Mouse (Mus musculus) liver, adult 2 months (tissue): Measurements from ENCODE around the gene Gm20737. TPM values are rescaled to one million over a fixed set of nuclear protein-coding genes. Genes with fewer than 3 reads are reported as not detected.
"Not testable (repeated sequence)": the region's sequence is repeated elsewhere in the genome, so short reads cannot be mapped to it uniquely, and the experiment has no call there.

Source experiments
- DNase-seq: peaks from one replicate; pipeline ENCODE4 v3.0.0-alpha.2; 2011; ENCODE audit warnings: low read depth, low spot score; ENCODE audit errors: extremely low read depth
- H3K27ac ChIP-seq: fragments of 200-500 bp; replicated peaks from 2 replicates; pipeline ENCODE4 v1.5.1; 2012; ENCODE audit warnings: low read depth, mild to moderate bottlenecking, control low read depth, inconsistent platforms, low read length; ENCODE audit not compliant: insufficient read depth
- H3K27me3 ChIP-seq: fragments of 200-500 bp; 2 replicates; pipeline ENCODE4 v1.6.1; 2012; ENCODE audit warnings: mild to moderate bottlenecking, moderate library complexity, low read length, inconsistent platforms; ENCODE audit not compliant: control insufficient read depth, insufficient read depth
- H3K36me3 ChIP-seq: fragments of 200-500 bp; 2 replicates; pipeline ENCODE4 v1.6.1; 2012; ENCODE audit warnings: low read length, inconsistent platforms; ENCODE audit not compliant: control insufficient read depth, insufficient read depth
- H3K4me1 ChIP-seq: fragments of 200-500 bp; 2 replicates; pipeline ENCODE4 v1.6.1; 2011; ENCODE audit warnings: low read length; ENCODE audit not compliant: control insufficient read depth, insufficient read depth
- H3K4me3 ChIP-seq: fragments of 200-500 bp; 2 replicates; pipeline ENCODE4 v1.5.1; 2011; ENCODE audit warnings: low read depth, mild to moderate bottlenecking, control low read depth, low read length, moderate library complexity; ENCODE audit not compliant: insufficient read depth
- H3K79me2 ChIP-seq: fragments of 200-500 bp; 2 replicates; pipeline ENCODE4 v1.6.1; 2012; ENCODE audit warnings: inconsistent platforms, mild to moderate bottlenecking, low read length, moderate library complexity; ENCODE audit not compliant: control insufficient read depth, insufficient read depth
- H3K9ac ChIP-seq: fragments of 200-500 bp; 2 replicates; pipeline ENCODE4 v1.6.1; 2012; ENCODE audit warnings: low read depth, mild to moderate bottlenecking, control low read depth, inconsistent platforms, low read length
- WGBS: fragments of 180-500 bp; shearing (Covaris S2); methylation state at CpG from one replicate; pipeline ENCODE4 v1.1.7; 2018; 5-methylcytosine and 5-hydroxymethylcytosine counted together
- polyA plus RNA-seq: library from polyadenylated mRNA; depleted of rRNA; stranded (reverse); fragments of >200 nt; gene quantifications from 2 replicates; pipeline ENCODE4 v1.2.3, GENCODE M21; 2012; rRNA removed
- total RNA-seq: library from RNA; depleted of rRNA; stranded (reverse); fragments of >200 nt; gene quantifications from 2 replicates; pipeline ENCODE4 v1.2.3, GENCODE M21; 2014; rRNA removed

Gm20737 gene
- total RNA-seq = not detected in 2 replicates
- not detected in 2 replicates for polyA plus RNA-seq

GRCm38 (mm10) chrY:10535942-10536341 lies at the start of gene Gm20737:
Gene Gm20737, minus strand, starts transcription at chrY:10536042.
- H3K4me1 ChIP-seq, H3K9ac ChIP-seq, H3K27ac ChIP-seq, H3K79me2 ChIP-seq, DNase-seq, H3K36me3 ChIP-seq, H3K27me3 ChIP-seq, H3K4me3 ChIP-seq: not testable (repeated sequence)

- DNase-seq, H3K4me1 ChIP-seq, H3K27me3 ChIP-seq, H3K27ac ChIP-seq, H3K79me2 ChIP-seq, H3K36me3 ChIP-seq, H3K4me3 ChIP-seq, H3K9ac ChIP-seq: not testable (repeated sequence)
- 80% methylated on average over 4 of the region's 5 CpGs for WGBS
Measured at GRCm38 (mm10) chrY:10553153-10553552, 17.3 kb upstream of the Gm20737 start, which contains the start of gene Gm21775. Gene Gm21775, plus strand, starts transcription at chrY:10553453.

Other genes with a start within 250 kb of the Gm20737 start
- gene Gm20834, start 211.5 kb downstream of the Gm20737 start, total RNA-seq = not detected in 2 replicates
- not detected in 2 replicates for gene Gm20834, start 211.5 kb downstream of the Gm20737 start, polyA plus RNA-seq
- gene Gm28510, start 123.3 kb downstream of the Gm20737 start, total RNA-seq = not detected in 2 replicates
- gene Gm28510, start 123.3 kb downstream of the Gm20737 start, polyA plus RNA-seq = not detected in 2 replicates
- gene Gm21775, start 17.4 kb upstream of the Gm20737 start, total RNA-seq = not detected in 2 replicates
- gene Gm21775, start 17.4 kb upstream of the Gm20737 start, polyA plus RNA-seq = not detected in 2 replicates
- gene Gm21900, start 80.3 kb upstream of the Gm20737 start, total RNA-seq = not detected in 2 replicates
- gene Gm21900, start 80.3 kb upstream of the Gm20737 start, polyA plus RNA-seq = not detected in 2 replicates
- not detected in 2 replicates for gene Gm20777, start 216.4 kb upstream of the Gm20737 start, total RNA-seq
- not detected in 2 replicates for gene Gm20777, start 216.4 kb upstream of the Gm20737 start, polyA plus RNA-seq